Mouse (Mus musculus) hindbrain, embryonic 16.5 days (tissue): ENCODE measurements at regions not wholly inside any gene's neighbourhood (a gene's known extent, or its start where the extent isn't known, plus 50 kb on each side); places are given as distances from the start of the nearest gene placed in this dataset.
A peak's percentile ranks its signal among the peaks of the same experiment; 100 is the strongest.
"Not testable (repeated sequence)": the region's sequence is repeated elsewhere in the genome, so short reads cannot be mapped to it uniquely, and the experiment has no call there.

Source experiments
- ATAC-seq: fragments of 200-750 bp; cut with Nextera tagmentation; 2 replicates; pipeline ENCODE4 v1.8.0; 2017; ENCODE audit warnings: moderate TSS enrichment, moderate library complexity
- H3K27ac ChIP-seq: fragments of 300-500 bp; sonication (generic); 2 replicates; pipeline ENCODE4 v1.5.1; 2014; ENCODE audit warnings: low read depth, mild to moderate bottlenecking, control low read depth, low read length, moderate library complexity
- H3K27me3 ChIP-seq: fragments of 300-500 bp; sonication (generic); replicated peaks from 2 replicates; pipeline ENCODE4 v1.6.1; 2014; ENCODE audit warnings: low read length; ENCODE audit not compliant: control insufficient read depth, insufficient read depth
- H3K36me3 ChIP-seq: fragments of 300-500 bp; sonication (generic); 2 replicates; pipeline ENCODE4 v1.6.1; 2014; ENCODE audit warnings: mild to moderate bottlenecking, low read length, moderate library complexity, mixed read lengths; ENCODE audit not compliant: control insufficient read depth, insufficient read depth
- H3K4me1 ChIP-seq: fragments of 300-500 bp; sonication (generic); 2 replicates; pipeline ENCODE4 v1.6.1; 2014; ENCODE audit warnings: low read depth, low read length; ENCODE audit not compliant: control insufficient read depth, insufficient read depth
- H3K4me2 ChIP-seq: fragments of 300-500 bp; sonication (generic); 2 replicates; pipeline ENCODE4 v1.6.1; 2014; ENCODE audit warnings: mild to moderate bottlenecking, low read length, control low read depth, moderate library complexity
- H3K4me3 ChIP-seq: fragments of 300-500 bp; sonication (generic); 2 replicates; pipeline ENCODE4 v1.5.1; 2014; ENCODE audit warnings: mild to moderate bottlenecking, low read length, control low read depth, moderate library complexity
- H3K9ac ChIP-seq: fragments of 300-500 bp; sonication (generic); 2 replicates; pipeline ENCODE4 v1.6.1; 2014; ENCODE audit warnings: low read depth, mild to moderate bottlenecking, control low read depth, low read length, moderate library complexity
- H3K9me3 ChIP-seq: fragments of 300-500 bp; sonication (generic); 2 replicates; pipeline ENCODE4 v1.6.1; 2014; ENCODE audit warnings: mild to moderate bottlenecking, low read length, moderate library complexity; ENCODE audit not compliant: control insufficient read depth
- WGBS: fragments of 180-500 bp; shearing (Covaris S2); extraction: QIAGEN DNeasy Blood & Tissue Kit; methylation state at CpG from one replicate; pipeline ENCODE4 v1.1.7; 2014; 5-methylcytosine and 5-hydroxymethylcytosine counted together

DNA sequence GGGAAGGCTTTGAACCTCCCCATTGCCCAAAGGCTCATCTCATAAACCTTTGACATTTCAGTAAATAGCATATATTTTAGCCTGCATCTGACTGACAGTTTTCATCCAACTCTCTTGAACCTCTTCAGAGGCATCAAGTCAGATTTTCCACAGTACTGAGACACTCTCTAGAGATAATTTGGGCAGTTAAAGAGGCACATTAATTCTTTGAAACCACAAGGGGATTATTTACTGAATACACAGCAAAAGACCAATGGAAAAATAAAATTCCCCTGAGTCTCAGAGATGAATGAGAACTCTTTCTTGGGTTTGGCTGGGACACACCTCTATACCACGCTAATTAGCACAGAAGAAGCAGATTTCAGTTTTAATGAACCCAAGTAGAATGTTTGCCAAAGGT lies 258.5 kb upstream of the Steap4 start:
- WGBS = 69% methylated on average over 1 of the region's 1 CpGs
- H3K9ac ChIP-seq = no peak overlapping the region
- no peak for ATAC-seq
- H3K4me1 ChIP-seq = no peaks in the 10 kb centered on the region
- no peak overlapping the region for H3K27ac ChIP-seq
- H3K36me3 ChIP-seq = no peaks in the 10 kb centered on the region
- no peak overlapping the region for H3K4me3 ChIP-seq
- H3K9me3 ChIP-seq = no peaks in the 10 kb centered on the region
- H3K27me3 ChIP-seq = no peaks in the 10 kb centered on the region
- no peak overlapping the region for H3K4me2 ChIP-seq

DNA sequence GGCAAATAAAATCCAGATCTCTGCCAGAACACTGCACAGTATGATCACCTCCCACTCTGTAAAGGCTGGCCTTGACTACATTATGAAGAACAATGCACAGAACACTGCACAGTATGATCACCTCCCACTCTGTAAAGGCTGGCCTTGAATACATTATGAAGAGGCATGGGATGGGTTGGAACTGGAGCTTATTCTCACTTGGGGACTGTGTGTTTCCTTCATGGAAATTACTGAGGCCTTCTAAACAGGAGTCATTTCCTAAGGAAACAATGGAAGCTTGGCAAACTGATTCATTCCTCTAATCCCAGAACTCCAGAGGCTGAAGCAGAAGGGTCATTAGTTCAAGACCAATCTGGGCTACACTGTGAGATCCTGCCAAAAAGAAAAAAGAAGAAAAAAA lies 240.7 kb upstream of the Steap4 start:
- Histone ChIP-seq H3K4me2 (no peak overlapping the region), H3K9ac (no peak overlapping the region), H3K4me1 (no peaks in the 10 kb centered on the region), H3K27ac (no peak overlapping the region), H3K4me3 (no peak overlapping the region), H3K9me3 (no peaks in the 10 kb centered on the region), H3K36me3 (no peaks in the 10 kb centered on the region), H3K27me3 (no peaks in the 10 kb centered on the region)
- ATAC-seq = peak; percentile 83

DNA sequence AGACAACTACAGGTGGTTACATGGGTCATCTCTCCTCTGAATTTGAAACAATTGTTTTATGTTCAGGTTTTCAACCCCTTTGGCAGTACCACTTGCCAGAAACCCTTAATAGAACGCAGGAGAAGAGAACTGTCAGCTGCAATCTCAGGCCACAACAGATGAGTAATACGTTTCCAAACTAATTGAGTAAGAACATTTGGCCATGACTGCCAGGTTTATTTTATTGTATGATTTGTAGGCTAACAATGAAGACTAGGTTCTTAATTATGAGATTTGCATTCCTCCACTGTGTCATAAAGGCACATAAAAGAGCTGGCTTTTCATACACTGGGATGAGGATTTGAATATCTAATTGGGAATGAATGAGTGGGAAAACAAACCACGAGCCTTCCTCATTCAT lies 240.2 kb upstream of the Steap4 start:
- ATAC-seq = no peak
- 56% methylated on average over 3 of the region's 3 CpGs for WGBS
- Histone ChIP-seq H3K27me3 (no peaks in the 10 kb centered on the region), H3K4me3 (no peak overlapping the region), H3K36me3 (no peaks in the 10 kb centered on the region), H3K27ac (no peak overlapping the region), H3K9ac (no peak overlapping the region), H3K4me1 (no peaks in the 10 kb centered on the region), H3K4me2 (no peak overlapping the region), H3K9me3 (no peaks in the 10 kb centered on the region)

DNA sequence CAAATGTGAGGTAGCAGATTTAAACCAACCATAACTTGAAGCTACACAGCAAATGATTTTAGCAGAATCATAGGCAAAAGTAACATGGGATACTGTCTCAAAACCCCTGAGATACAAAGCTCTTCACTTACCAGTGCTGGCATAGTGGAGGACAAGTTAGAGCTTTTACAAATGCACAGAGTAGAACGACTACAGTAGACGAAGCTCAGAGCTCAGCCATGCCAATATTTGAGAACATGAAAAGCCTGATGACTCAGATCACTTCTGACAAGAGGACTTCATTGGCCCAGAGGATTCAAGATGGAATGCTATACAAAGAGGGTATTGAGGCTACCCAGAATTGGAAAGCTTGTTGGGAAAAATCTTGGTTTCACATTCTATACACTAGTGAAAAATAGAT lies 239.6 kb upstream of the Steap4 start:
- Histone ChIP-seq H3K4me2 (no peak overlapping the region), H3K27me3 (no peaks in the 10 kb centered on the region), H3K9ac (no peak overlapping the region), H3K9me3 (no peaks in the 10 kb centered on the region), H3K27ac (no peak overlapping the region), H3K36me3 (no peaks in the 10 kb centered on the region), H3K4me3 (no peak overlapping the region), H3K4me1 (no peaks in the 10 kb centered on the region)
- ATAC-seq = no peak
- WGBS = 90% methylated on average over 2 of the region's 2 CpGs

DNA sequence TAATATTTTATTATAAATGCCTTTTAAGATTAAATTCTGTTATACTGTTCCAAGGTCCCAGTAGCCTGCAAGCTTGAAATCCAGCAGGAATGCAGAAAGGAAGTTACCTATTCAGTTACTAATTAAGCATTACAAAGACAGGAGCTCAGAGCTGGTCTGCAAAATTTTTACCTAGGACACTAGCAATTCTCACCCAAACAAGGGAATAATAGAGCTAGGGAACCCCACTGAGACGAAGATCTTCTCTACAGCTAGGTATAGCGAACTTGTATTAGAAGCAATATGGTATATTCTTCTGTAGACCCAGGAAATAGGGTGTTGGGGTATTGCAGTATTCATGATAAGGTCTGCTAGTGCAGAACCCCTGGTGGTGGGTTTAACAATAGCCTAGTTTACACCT lies 227.7 kb upstream of the Steap4 start:
- not testable (repeated sequence) for H3K9ac ChIP-seq, H3K4me2 ChIP-seq, H3K4me1 ChIP-seq, ATAC-seq, H3K4me3 ChIP-seq, H3K36me3 ChIP-seq, H3K27me3 ChIP-seq, H3K9me3 ChIP-seq, H3K27ac ChIP-seq
- WGBS = 78% methylated on average over 2 of the region's 2 CpGs

DNA sequence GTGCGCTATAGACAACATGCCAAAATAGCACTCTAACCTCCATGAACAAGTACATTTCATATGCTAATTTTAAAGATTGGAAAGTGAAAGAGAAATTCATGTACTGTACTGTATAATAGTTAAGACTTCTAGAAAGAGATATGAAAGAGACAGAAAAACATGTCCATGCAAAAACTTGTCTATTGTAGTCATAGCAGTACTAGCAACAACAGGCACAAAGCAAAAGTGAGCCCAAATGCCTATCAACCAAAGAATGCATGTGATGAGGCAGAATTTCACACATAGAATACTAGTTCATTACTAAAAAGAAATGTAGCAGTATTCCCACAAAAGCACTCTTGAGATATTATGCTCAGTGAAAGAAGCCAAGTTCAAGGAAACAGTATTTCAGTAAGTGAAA lies 180.4 kb upstream of the Steap4 start:
- WGBS = 97% methylated on average over 1 of the region's 1 CpGs
- H3K27ac ChIP-seq = no peak overlapping the region
- no peak for ATAC-seq

DNA sequence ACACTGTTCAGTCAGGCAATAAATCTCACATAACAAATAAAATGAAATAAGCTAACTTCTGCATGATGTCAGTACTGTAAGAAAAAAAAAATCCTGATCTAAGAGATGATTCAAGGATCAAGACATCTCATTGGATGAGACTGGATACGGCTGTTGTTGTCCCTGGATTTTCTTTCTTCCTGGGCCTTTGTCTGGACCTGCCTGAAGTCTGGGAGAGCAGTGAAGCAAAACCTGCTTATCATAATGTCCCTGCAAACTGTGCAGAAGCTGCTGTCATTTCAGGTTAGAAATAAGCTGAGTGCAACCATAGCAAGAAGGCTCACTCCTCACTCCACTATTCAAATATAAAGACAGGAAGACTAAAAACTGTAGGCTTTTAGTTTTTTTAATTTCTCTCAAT lies 178.0 kb upstream of the Steap4 start:
- Histone ChIP-seq H3K27ac (no peak overlapping the region), H3K4me3 (no peak overlapping the region), H3K9ac (no peak overlapping the region), H3K4me2 (no peak overlapping the region), H3K27me3 (no peaks in the 10 kb centered on the region), H3K4me1 (no peaks in the 10 kb centered on the region), H3K36me3 (no peaks in the 10 kb centered on the region), H3K9me3 (no peaks in the 10 kb centered on the region)
- WGBS = 37% methylated on average over 1 of the region's 1 CpGs
- ATAC-seq = no peak

More for the DNA sequence above, 180.4 kb upstream of the Steap4 start:
- Histone ChIP-seq H3K9ac (no peak overlapping the region), H3K4me3 (no peak overlapping the region), H3K36me3 (no peaks in the 10 kb centered on the region), H3K9me3 (no peaks in the 10 kb centered on the region), H3K4me1 (no peaks in the 10 kb centered on the region), H3K27me3 (no peaks in the 10 kb centered on the region), H3K4me2 (no peak overlapping the region)

DNA sequence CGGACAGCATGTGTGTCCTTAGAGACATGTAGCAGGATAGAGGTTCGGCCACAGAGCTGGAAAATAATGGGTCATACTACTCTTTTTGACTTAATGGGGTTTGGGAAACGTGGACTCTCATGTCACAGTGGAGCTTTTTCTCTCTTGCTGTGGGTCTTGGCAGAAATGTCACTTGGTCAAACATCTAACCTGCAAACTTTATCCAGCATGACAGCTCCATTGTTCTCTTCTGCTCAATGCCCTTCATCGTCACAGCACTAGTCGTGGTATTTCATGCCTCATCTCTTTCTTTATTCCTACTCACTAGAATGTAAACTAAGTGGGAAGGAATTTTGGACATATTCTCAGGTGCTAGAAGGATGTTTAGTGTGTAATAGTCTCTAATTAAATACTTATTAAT lies 171.9 kb upstream of the Steap4 start:
- no peaks in the 10 kb centered on the region for H3K27me3 ChIP-seq
- H3K4me3 ChIP-seq = no peak overlapping the region
- no peaks in the 10 kb centered on the region for H3K36me3 ChIP-seq
- ATAC-seq = no peak
- H3K4me1 ChIP-seq = no peaks in the 10 kb centered on the region
- no peaks in the 10 kb centered on the region for H3K9me3 ChIP-seq
- no peak overlapping the region for H3K4me2 ChIP-seq
- H3K27ac ChIP-seq = no peak overlapping the region
- 37% methylated on average over 5 of the region's 5 CpGs for WGBS
- no peak overlapping the region for H3K9ac ChIP-seq

DNA sequence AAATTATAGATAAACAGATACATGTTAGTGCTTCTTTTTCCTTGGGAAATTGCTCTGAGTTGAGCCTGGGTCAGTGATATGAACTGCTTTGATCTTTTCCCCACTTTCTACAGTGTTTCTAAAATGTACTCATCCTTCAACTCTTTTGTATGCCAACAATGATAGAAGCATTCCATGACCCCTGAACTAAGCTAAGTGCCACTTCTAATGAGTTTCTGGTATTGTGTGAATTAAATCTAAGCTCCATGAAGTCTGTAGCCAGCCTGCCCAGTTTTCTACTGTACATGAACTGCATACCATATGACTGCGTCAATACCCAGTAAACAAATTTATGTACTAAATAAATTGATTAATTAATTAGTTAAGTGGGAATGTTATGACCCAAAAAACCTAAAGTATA lies 171.1 kb upstream of the Steap4 start:
- Histone ChIP-seq H3K36me3 (no peaks in the 10 kb centered on the region), H3K27me3 (no peaks in the 10 kb centered on the region), H3K9me3 (no peaks in the 10 kb centered on the region), H3K4me3 (no peak overlapping the region), H3K9ac (no peak overlapping the region), H3K4me1 (no peaks in the 10 kb centered on the region), H3K4me2 (no peak overlapping the region), H3K27ac (no peak overlapping the region)
- no peak for ATAC-seq
- WGBS = 89% methylated on average over 1 of the region's 1 CpGs

DNA sequence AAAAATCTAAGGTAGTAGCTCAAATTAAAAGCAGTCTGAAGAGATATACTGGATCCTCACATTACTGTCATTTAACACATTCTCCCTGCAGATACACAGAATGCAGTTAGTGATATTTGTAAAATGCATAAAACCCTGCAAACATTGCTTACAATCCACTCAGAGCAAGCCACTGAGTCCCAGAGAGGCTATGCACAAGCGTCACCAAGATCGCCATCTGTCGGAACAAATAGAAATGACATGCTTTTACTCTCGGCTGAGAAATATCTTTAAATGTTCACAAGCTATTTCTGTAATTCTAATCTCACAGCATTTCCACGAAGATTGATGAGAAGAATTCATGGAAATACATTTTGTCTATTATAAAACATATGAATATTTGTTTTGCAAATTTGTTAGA lies 139.7 kb upstream of the Steap4 start:
- Histone ChIP-seq H3K4me2 (no peak overlapping the region), H3K4me1 (no peaks in the 10 kb centered on the region), H3K4me3 (no peak overlapping the region), H3K9ac (no peak overlapping the region), H3K27me3 (no peaks in the 10 kb centered on the region), H3K27ac (no peak overlapping the region), H3K36me3 (no peaks in the 10 kb centered on the region), H3K9me3 (no peaks in the 10 kb centered on the region)
- ATAC-seq = no peak
- 34% methylated on average over 5 of the region's 5 CpGs for WGBS
